Mouse (Mus musculus) adrenal gland (tissue): ENCODE results near the gene Lrmda.

Experiments
- intact Hi-C: fragments of 180-260 bp; cut with DNase I; formaldehyde crosslinking; loops from one replicate; pipeline ENCODE4 v1.15.1; 2025

Gene Lrmda

DNA sequence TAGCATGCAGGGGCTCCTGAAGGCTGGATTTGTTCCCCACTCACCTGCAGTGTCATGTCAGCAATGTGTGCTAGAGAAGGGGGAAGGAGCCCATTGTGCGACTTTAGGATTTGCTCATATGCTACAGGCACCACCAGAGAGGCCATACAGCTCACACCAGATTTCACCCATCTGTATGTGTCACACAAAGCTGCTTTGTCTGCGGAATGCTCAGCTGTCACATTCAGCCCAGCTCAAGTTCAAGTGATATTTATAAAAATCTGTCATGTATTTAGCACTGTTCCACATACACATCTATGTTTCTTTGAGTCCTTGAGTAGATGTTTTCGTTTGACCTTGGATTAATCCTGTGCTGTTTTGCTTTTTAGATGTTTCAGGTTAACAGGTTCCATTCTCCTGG, 899.0 kb downstream of the Lrmda start:
- intact Hi-C loops: no loop called here

- intact Hi-C loops: no loop called here
Measured at GRCm38 (mm10) chr14:22918931-22919330, 899.4 kb downstream of the Lrmda start.

- intact Hi-C loops: no loop called here
Measured at GRCm38 (mm10) chr14:22921152-22921551, 901.6 kb downstream of the Lrmda start.

GRCm38 (mm10) chr14:22921796-22922195, 902.3 kb downstream of the Lrmda start:
- intact Hi-C loops: no loop called here

GRCm38 (mm10) chr14:22922571-22922970, 903.1 kb downstream of the Lrmda start:
- intact Hi-C loops: no loop called here

- intact Hi-C loops: no loop called here
Measured at GRCm38 (mm10) chr14:22923251-22923650, 903.7 kb downstream of the Lrmda start.

DNA sequence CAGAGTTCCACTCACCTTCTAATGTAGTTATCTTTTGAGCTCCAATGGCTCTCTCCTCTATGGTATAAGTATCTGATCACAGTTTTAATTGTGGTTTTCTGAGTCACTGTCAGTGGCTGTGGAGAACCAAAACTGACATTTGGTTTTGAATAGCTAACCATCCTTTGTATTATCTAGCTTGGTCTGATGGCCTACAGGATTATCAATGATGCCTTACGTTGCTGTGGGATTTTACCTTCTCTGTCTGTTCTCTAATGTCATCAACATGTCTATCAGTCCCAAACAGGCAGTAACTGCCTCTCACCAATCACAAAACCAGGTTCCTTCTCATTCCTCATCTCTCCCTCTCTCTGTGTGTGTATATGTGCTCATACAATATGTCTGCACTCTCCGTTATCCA, 908.8 kb downstream of the Lrmda start:
- intact Hi-C loops: no loop called here

- intact Hi-C loops: no loop called here
Measured at GRCm38 (mm10) chr14:22928683-22929082, 909.2 kb downstream of the Lrmda start.

GRCm38 (mm10) chr14:22929585-22929984, 910.1 kb downstream of the Lrmda start:
- intact Hi-C loops: no loop called here

- intact Hi-C loops: no loop called here
Measured at GRCm38 (mm10) chr14:22930488-22931046, 911.1 kb downstream of the Lrmda start.

GRCm38 (mm10) chr14:22931114-22931822, 911.8 kb downstream of the Lrmda start:
- intact Hi-C loops: no loop called here

GRCm38 (mm10) chr14:22936701-22937100, 917.2 kb downstream of the Lrmda start:
- intact Hi-C loops: no loop called here

DNA sequence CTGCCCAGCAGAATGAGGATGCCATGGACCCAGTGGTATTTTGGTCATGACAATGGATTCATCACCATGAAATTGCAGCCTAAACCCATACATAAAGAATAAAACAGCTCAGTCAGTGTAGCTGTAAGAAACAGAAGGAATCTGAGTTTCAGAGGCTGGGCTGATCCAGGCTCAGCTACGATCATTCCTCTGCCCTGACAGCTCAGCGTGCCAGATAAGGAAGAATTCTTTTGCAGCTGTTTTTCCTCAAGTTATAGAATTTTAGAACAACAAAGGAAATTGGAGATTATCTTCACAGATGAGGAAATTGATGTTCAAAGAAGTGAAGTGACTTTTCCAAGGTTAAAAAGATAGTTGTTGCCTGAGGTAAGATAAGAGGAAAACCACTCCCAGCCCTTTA, 921.1 kb downstream of the Lrmda start:
- intact Hi-C loops: no loop called here

- intact Hi-C loops: no loop called here
Measured at GRCm38 (mm10) chr14:22942569-22942968, 923.1 kb downstream of the Lrmda start.

DNA sequence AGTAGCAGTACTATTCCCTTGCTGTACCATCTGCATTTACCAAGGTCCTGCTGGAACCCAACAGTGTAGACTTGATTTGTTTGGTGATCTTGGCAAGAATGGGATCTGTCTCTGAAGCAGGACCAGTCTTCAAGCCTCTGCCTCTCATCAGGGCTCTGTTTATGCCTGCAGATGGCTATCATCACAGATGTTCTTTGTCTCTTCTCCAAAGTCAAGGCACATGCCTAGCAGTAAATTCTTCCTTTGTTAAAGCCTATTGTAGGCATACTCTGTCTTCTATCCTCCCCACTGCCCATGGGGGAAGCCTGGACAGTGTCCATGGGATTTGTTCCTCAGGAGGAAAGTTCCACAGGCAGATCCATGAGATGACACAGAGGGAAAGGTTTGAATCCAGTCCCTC, 930.0 kb downstream of the Lrmda start:
- intact Hi-C loops: no loop called here

DNA sequence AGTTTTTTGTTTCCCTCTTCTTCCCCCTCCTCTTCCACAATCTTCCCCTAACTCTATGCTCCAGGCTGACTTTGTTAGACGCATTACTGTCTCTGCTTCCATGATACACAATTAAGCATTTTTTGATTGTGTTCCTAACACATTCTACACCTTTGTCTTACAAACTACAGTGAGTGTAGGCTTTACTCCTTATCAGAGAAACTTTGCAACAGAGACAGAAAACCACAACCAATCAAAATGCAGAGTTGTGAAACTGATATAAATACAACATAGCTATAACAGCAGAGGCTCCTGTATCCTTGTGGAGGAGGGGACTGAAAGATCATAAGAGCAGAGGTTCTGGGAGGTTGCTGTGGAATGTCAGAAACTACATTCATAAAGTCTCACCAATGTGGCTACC, 933.5 kb downstream of the Lrmda start:
- intact Hi-C loops: no loop called here

DNA sequence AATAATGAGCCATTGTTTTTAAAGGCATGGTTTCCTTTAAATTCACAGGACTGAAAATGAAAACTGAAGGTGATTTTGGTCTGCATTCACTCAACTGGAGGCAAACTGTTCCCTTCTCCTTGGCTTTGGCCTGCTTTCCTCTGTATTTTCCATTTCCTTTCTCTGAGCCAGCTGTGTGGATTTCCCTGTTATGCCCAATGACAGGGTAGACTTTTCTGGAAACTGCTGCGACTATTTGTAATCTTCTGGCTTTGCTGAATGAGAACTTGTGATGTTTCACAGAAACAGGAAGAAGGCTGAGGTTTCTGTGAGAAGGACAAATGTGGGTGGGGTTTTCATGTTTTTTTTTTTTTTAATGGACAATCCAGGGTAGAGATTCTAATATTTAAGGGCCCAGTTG, 940.7 kb downstream of the Lrmda start:
- intact Hi-C loops: no loop called here

GRCm38 (mm10) chr14:22964796-22965660, 945.5 kb downstream of the Lrmda start:
- intact Hi-C loops: no loop called here

DNA sequence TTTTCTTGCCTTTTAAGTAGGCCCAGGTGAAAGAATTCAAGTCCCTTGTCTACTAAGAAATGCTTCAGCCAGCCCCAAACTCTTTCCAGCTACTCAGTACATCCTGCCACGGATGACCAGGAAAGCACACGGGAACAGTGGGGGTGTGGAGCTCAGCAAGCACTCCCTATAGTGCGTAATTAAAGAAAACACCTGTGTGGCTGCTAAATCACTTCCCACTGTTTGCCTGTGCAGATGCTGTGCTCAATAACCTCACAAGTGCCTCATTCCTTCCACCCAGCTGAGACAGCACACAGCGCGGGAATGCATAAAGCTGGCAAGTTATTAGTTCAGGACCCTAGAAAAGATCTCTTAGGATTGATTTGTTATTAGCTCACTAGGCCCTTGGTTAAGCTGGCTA, 949.2 kb downstream of the Lrmda start:
- intact Hi-C loops: no loop called here

GRCm38 (mm10) chr14:22986736-22987135, 967.2 kb downstream of the Lrmda start:
- intact Hi-C loops: no loop called here

DNA sequence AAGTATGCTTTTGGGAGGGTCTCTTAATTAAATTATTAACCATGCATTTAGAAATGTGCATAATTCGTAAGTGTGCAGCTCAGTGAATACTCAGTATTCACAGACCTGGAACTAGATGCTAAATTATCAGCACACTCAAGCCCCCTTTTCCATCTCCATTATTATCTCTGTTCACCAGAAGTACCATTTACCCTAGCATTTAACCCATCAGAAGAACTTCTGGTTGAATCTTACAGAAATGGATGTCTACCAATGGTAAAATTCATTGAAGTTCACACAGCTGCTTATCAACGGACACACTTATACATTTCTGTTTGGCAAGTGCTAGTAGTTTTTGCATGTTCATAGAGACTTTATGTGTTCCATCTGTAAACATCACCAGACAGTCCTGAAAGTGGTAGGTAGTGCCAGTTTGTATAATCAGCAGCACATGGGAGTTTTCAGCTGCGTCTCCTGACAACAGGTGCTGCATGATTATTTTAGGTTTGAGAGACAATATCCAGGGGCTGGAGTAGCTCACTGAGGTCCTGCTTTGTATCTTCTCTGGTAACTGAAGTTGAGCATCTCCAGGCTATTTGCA, 968.7 kb downstream of the Lrmda start:
- intact Hi-C loops: no loop called here
